Mouse (Mus musculus) MEL (cell line): ENCODE results near the gene Dop1b. TPM values are rescaled to one million over a fixed set of nuclear protein-coding genes. Genes with fewer than 3 reads are reported as not detected.
A peak's percentile ranks its signal among the peaks of the same experiment; 100 is the strongest.

Experiments
- DNase-seq: peaks from one replicate; pipeline ENCODE4 v3.0.0; 2011; ENCODE audit warnings: low read depth, low spot score
- H3K27ac ChIP-seq: 2 replicates; pipeline ENCODE4 v1.5.1; 2012; ENCODE audit warnings: low read depth, mild to moderate bottlenecking, control low read depth, low read length, moderate library complexity; ENCODE audit not compliant: control insufficient read depth
- H3K27me3 ChIP-seq, 2 experiments: fragments of 150-350 bp in 1 of 2; sonication (generic) in 1 of 2; 2 replicates each; pipeline ENCODE4 v1.6.1; 2012; ENCODE audit warnings: low read length in 2 of 2, mild to moderate bottlenecking in 2 of 2, improper control_type of control experiment in 1 of 2, moderate library complexity in 1 of 2; ENCODE audit not compliant: insufficient read depth in 2 of 2, control insufficient read depth in 1 of 2
- H3K36me3 ChIP-seq, 2 experiments: 2 replicates each; pipeline ENCODE4 v1.6.1; 2012 to 2014; ENCODE audit warnings: low read length in 2 of 2, improper control_type of control experiment in 1 of 2, inconsistent platforms in 1 of 2, mild to moderate bottlenecking in 1 of 2; ENCODE audit not compliant: insufficient read depth in 2 of 2, control insufficient read depth in 1 of 2
- H3K4me1 ChIP-seq, 2 experiments: fragments of 150-350 bp in 1 of 2; sonication (generic) in 1 of 2; 2 replicates each; pipeline ENCODE4 v1.6.1; 2012; ENCODE audit warnings: low read length in 2 of 2, improper control_type of control experiment in 1 of 2, mild to moderate bottlenecking in 1 of 2; ENCODE audit not compliant: insufficient read depth in 2 of 2, control insufficient read depth in 1 of 2
- H3K4me3 ChIP-seq, 2 experiments: fragments of 150-350 bp in 1 of 2; sonication (generic) in 1 of 2; 2 replicates each; pipeline ENCODE4 v1.5.1; 2012; ENCODE audit warnings: low read depth in 2 of 2, low read length in 2 of 2, mild to moderate bottlenecking in 2 of 2, moderate library complexity in 2 of 2, control low read depth in 1 of 2, improper control_type of control experiment in 1 of 2; ENCODE audit not compliant: control insufficient read depth in 1 of 2, insufficient read depth in 1 of 2
- H3K79me2 ChIP-seq: 2 replicates; pipeline ENCODE4 v1.6.1; 2012; ENCODE audit warnings: mild to moderate bottlenecking, low read length, moderate library complexity; ENCODE audit not compliant: control insufficient read depth, poor library complexity, insufficient read depth
- H3K9ac ChIP-seq: 2 replicates; pipeline ENCODE4 v1.6.1; 2012; ENCODE audit warnings: low read depth, mild to moderate bottlenecking, control low read depth, low read length, moderate library complexity; ENCODE audit not compliant: control insufficient read depth, poor library complexity, severe bottlenecking
- H3K9me3 ChIP-seq: fragments of 150-350 bp; sonication (generic); replicated peaks from 2 replicates; pipeline ENCODE4 v1.6.1; 2012; ENCODE audit warnings: mild to moderate bottlenecking, low read length, improper control_type of control experiment, moderate library complexity; ENCODE audit not compliant: insufficient read depth
- CTCF ChIP-seq, 3 experiments: IDR thresholded peaks in 2 of 3; conservative IDR thresholded peaks in 1 of 3; 2 replicates each; pipeline ENCODE4 v1.5.1; 2011 to 2012; ENCODE audit warnings: low read length in 3 of 3, low read depth in 2 of 3, mild to moderate bottlenecking in 2 of 3, improper control_type of control experiment in 1 of 3, inconsistent platforms in 1 of 3, mixed read lengths in 1 of 3, moderate library complexity in 1 of 3; ENCODE audit not compliant: control insufficient read depth in 1 of 3, insufficient read depth in 1 of 3, poor library complexity in 1 of 3, severe bottlenecking in 1 of 3
- ELF1 ChIP-seq: IDR thresholded peaks from 2 replicates; pipeline ENCODE4 v1.6.1; 2014; ENCODE audit warnings: low read depth, mild to moderate bottlenecking, inconsistent platforms, low read length, improper control_type of control experiment, moderate library complexity
- ETS1 ChIP-seq: IDR thresholded peaks from 2 replicates; pipeline ENCODE4 v1.6.1; 2012; ENCODE audit warnings: low read depth, mild to moderate bottlenecking, inconsistent platforms, low read length, improper control_type of control experiment, moderate library complexity
- GATA1 ChIP-seq: IDR thresholded peaks from 2 replicates; pipeline ENCODE4 v1.6.1; 2011; ENCODE audit warnings: low read depth, low read length, improper control_type of control experiment
- HCFC1 ChIP-seq: IDR thresholded peaks from 2 replicates; pipeline ENCODE4 v1.6.1; 2012; ENCODE audit warnings: low read depth, mild to moderate bottlenecking, inconsistent platforms, low read length, improper control_type of control experiment, moderate library complexity
- MAX ChIP-seq: IDR thresholded peaks from 2 replicates; pipeline ENCODE4 v1.6.1; 2011; ENCODE audit warnings: low read length, improper control_type of control experiment
- MAZ ChIP-seq: IDR thresholded peaks from 2 replicates; pipeline ENCODE4 v1.6.1; 2012; ENCODE audit warnings: low read depth, mild to moderate bottlenecking, inconsistent platforms, low read length, improper control_type of control experiment
- MXI1 ChIP-seq: IDR thresholded peaks from 2 replicates; pipeline ENCODE4 v1.6.1; 2011; ENCODE audit warnings: mild to moderate bottlenecking, low read depth, low read length, improper control_type of control experiment
- MYB ChIP-seq: IDR thresholded peaks from 2 replicates; pipeline ENCODE4 v1.6.1; 2011; ENCODE audit warnings: mild to moderate bottlenecking, low read depth, low read length, improper control_type of control experiment
- MYC ChIP-seq: IDR thresholded peaks from 2 replicates; pipeline ENCODE4 v1.6.1; 2011; ENCODE audit warnings: low read depth, mild to moderate bottlenecking, low read length, improper control_type of control experiment, moderate library complexity
- NRF1 ChIP-seq: IDR thresholded peaks from 2 replicates; pipeline ENCODE4 v1.6.1; 2014; ENCODE audit warnings: low read depth, mild to moderate bottlenecking, inconsistent platforms, low read length, improper control_type of control experiment, moderate library complexity; ENCODE audit not compliant: poor library complexity, insufficient read depth, severe bottlenecking
- POLR2AphosphoS2 ChIP-seq: IDR thresholded peaks from 2 replicates; pipeline ENCODE4 v1.6.1; 2011; ENCODE audit warnings: low read length, improper control_type of control experiment
- RCOR1 ChIP-seq: IDR thresholded peaks from 2 replicates; pipeline ENCODE4 v1.6.1; 2012; ENCODE audit warnings: low read depth, mild to moderate bottlenecking, inconsistent platforms, low read length, improper control_type of control experiment
- TAL1 ChIP-seq: IDR thresholded peaks from 2 replicates; pipeline ENCODE4 v1.6.1; 2012; ENCODE audit warnings: mild to moderate bottlenecking, inconsistent platforms, low read length, moderate library complexity, mixed read lengths
- TBP ChIP-seq: IDR thresholded peaks from 2 replicates; pipeline ENCODE4 v1.8.0; 2011; ENCODE audit warnings: low read depth, low read length, improper control_type of control experiment
- USF2 ChIP-seq, 2 experiments: IDR thresholded peaks; 2 replicates each; pipeline ENCODE4 v1.6.1; 2011 to 2012; ENCODE audit warnings: improper control_type of control experiment in 2 of 2, low read length in 2 of 2, borderline replicate concordance in 1 of 2, inconsistent platforms in 1 of 2, low read depth in 1 of 2, mild to moderate bottlenecking in 1 of 2; ENCODE audit not compliant: insufficient read depth in 1 of 2
- ZKSCAN1 ChIP-seq: IDR thresholded peaks from 2 replicates; pipeline ENCODE4 v1.6.1; 2012; ENCODE audit warnings: low read depth, mild to moderate bottlenecking, inconsistent platforms, low read length, improper control_type of control experiment, moderate library complexity
- ZMIZ1 ChIP-seq: IDR thresholded peaks from 2 replicates; pipeline ENCODE4 v1.6.1; 2012; ENCODE audit warnings: low read depth, mild to moderate bottlenecking, inconsistent platforms, low read length, improper control_type of control experiment, moderate library complexity
- ZNF384 ChIP-seq: IDR thresholded peaks from 2 replicates; pipeline ENCODE4 v1.6.1; 2012; ENCODE audit warnings: low read depth, mild to moderate bottlenecking, inconsistent platforms, low read length, improper control_type of control experiment
- polyA plus RNA-seq, 2 experiments: library from polyadenylated mRNA; stranded (reverse) in 1 of 2; unstranded in 1 of 2; fragments of >175 nt in 1 of 2; fragments of >200 nt in 1 of 2; gene quantifications; 2 replicates each; pipeline versions ENCODE4 v1.2.1 to v1.2.4; 2012; ENCODE audit warnings: low replicate concordance in 2 of 2, low read depth in 1 of 2; ENCODE audit not compliant: insufficient read length in 2 of 2, insufficient read depth in 1 of 2, missing spikeins in 1 of 2
- total RNA-seq: library from RNA; depleted of rRNA; stranded (reverse); fragments of 300-350 nt; gene quantifications from 2 replicates; pipeline ENCODE4 v1.2.3, GENCODE M21; 2012

The Dop1b gene
- total and polyA plus RNA-seq, 3 experiments = 5.8 to 11.3 TPM; not detected in 1

DNA sequence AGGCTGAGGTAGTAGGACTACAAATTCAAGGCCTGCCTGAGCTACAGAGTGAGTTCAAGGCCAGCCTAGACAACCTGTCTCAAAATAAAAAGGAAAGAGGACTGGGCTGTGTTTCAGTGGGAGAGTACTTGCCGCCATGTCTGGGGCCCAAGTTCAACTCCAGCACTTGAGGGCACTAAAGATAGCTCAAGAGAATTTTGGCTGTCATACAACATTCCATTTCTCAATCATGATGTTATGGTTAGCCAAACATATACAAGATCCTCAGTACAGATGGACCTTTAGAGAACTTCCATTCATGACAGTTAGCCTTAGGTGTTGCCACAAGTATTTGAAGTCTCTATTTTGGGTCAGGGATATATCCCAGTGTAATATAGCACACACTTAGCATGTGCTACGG is 122.4 kb downstream of the Dop1b start:
- H3K4me3 ChIP-seq = no peak overlapping the region
- H3K27me3 ChIP-seq = no peaks in the 10 kb centered on the region
- H3K9me3 ChIP-seq = no peaks in the 10 kb centered on the region
- H3K27ac ChIP-seq = no peak overlapping the region
- TF ChIP-seq MAZ (no peak), ZKSCAN1 (no peak), ZMIZ1 (no peak), TBP (no peak), POLR2AphosphoS2 (no peak), ETS1 (no peak), ELF1 (no peak), CTCF (IDR thresholded peaks at IDR 0.05 in 2 of 3, conservative IDR thresholded peaks at IDR 0.05 in 1 of 3; ENCODE audit: control insufficient read depth in 1 of 3, insufficient read depth in 1 of 3, low read depth in 2 of 3, low read length in 3 of 3, poor library complexity in 1 of 3, severe bottlenecking in 1 of 3) (no peak), NRF1 (no peak), MYC (no peak), MXI1 (no peak), ZNF384 (no peak), USF2 (IDR thresholded peaks at IDR 0.05; ENCODE audit: borderline replicate concordance in 1 of 2, insufficient read depth in 1 of 2, low read depth in 1 of 2, low read length in 2 of 2) (no peak), RCOR1 (no peak)
- H3K9ac ChIP-seq = peak overlapping the region; percentile 90; the same call in 1 of the 2 replicates
- peaks cover 7 to 31% of the 10 kb centered on the region in 2 experiments for H3K36me3 ChIP-seq
- H3K4me1 ChIP-seq = peaks cover 3 to 15% of the 10 kb centered on the region in 2 experiments
- DNase-seq = no peak
- peaks cover 66% of the 10 kb centered on the region for H3K79me2 ChIP-seq

DNA sequence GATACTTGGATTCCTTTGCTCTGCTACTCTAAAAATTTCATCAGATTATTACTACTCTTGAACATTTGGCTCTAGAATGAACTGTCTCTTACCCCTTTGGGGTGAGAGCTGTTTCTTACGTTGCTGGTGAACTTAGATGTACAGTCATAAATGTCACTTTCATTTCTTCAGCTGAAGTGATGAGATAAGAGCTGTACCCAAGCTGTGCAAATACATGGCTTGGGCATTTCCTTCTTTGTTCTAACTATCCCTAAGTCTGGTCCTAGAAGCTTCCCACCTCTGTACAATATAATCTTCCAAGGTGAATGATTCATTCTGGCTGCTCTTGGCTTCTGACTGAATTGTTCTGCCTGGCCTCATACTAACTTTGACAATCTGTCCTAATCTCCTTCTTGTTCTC is 127.3 kb downstream of the Dop1b start:
- peaks cover 22 to 29% of the 10 kb centered on the region in 2 experiments for H3K36me3 ChIP-seq
- H3K4me1 ChIP-seq = peaks cover 7 to 11% of the 10 kb centered on the region in 2 experiments
- peaks cover 65% of the 10 kb centered on the region for H3K79me2 ChIP-seq
- H3K4me3 ChIP-seq = no peak overlapping the region
- H3K9me3 ChIP-seq = no peaks in the 10 kb centered on the region
- peak; percentile 38 for DNase-seq
- H3K27ac ChIP-seq = no peak overlapping the region
- H3K27me3 ChIP-seq = no peaks in the 10 kb centered on the region
- peak; percentile 67 for TF ChIP-seq TAL1
- no peak for TF ChIP-seq MAX
- 0 out of 2 replicates have a peak, but pooled peaks have one; percentile 28 for TF ChIP-seq ETS1
- peak; percentile 41; the same call in 1 of the 2 replicates for TF ChIP-seq GATA1
- no peak for TF ChIP-seq MYB
- TF ChIP-seq MAZ = no peak
- no peak for TF ChIP-seq HCFC1
- TF ChIP-seq, all 39 proteins: peak for 3
- no peak overlapping the region for H3K9ac ChIP-seq
